Mouse (Mus musculus): ENCODE measurements around the gene Lin9.
"Not testable (repeated sequence)": the region's sequence is repeated elsewhere in the genome, so short reads cannot be mapped to it uniquely, and the experiment has no call there.

Lin9 gene

DNA sequence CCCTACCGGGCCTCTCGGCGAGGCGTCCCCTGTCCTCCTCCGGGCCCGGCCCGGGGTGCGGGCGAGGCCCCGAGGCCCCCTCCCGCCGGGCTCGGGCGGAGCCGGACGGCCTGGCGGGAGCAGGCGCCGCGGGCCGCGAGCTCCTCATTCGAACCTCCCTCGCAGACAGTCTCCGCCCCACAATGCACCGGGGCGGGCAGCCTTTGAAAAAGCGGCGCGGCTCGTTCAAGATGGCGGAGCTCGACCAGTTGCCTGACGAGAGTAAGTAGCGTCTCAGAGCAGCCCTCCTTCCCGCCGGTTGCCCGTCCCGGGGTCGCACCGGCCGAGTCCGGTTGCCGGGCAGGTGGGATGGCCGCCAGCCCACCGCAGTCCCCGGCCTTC is at the start of gene Lin9:
Gene Lin9, plus strand, starts transcription at position 14 of the 381 bp plus-strand sequence.
- DNase-seq = peak; percentile 98

GRCm38 (mm10) chr1:180600578-180600977 is 40.4 kb upstream of the Lin9 start:
- no peak for DNase-seq

- peak; percentile 97 for DNase-seq
These were observed 39.1 kb upstream of the Lin9 start for GRCm38 (mm10) chr1:180601806-180602205.

- DNase-seq = peak; percentile 98
These were observed 36.4 kb upstream of the Lin9 start for GRCm38 (mm10) chr1:180604579-180604978.

DNA sequence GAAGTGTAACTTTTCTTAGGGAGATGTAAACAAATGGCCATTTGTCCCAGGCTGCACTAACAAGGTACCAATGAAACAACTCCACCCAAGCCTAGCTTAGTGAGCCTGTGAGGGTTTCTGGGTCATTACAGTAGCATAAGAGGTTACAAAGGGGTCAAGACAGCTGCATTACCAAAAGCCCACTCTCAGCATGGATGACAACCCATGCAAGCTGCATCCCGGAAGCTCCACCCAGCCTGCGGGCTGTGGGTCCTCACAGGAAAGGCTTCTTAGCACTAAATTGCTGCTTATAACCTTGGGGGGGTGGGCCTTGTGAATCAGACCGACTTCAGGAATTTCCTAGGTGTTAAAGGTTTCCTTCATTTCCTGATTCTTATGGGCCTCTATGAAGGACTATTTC is 34.8 kb upstream of the Lin9 start:
- DNase-seq = no peak

GRCm38 (mm10) chr1:180606796-180607577 is 34.0 kb upstream of the Lin9 start:
- no peak for DNase-seq

GRCm38 (mm10) chr1:180607578-180607879 is 33.4 kb upstream of the Lin9 start:
- no peak for DNase-seq

GRCm38 (mm10) chr1:180611842-180612241 is 29.1 kb upstream of the Lin9 start:
- DNase-seq = not testable (repeated sequence)

GRCm38 (mm10) chr1:180616762-180617161 is 24.2 kb upstream of the Lin9 start:
- no peak for DNase-seq

GRCm38 (mm10) chr1:180622389-180622788 is 18.6 kb upstream of the Lin9 start:
- DNase-seq = peak; percentile 85

- DNase-seq = no peak
These were observed 17.0 kb upstream of the Lin9 start for GRCm38 (mm10) chr1:180623911-180624310.

- peak; percentile 95 for DNase-seq
These were observed 14.8 kb upstream of the Lin9 start for GRCm38 (mm10) chr1:180626141-180626540.

DNA sequence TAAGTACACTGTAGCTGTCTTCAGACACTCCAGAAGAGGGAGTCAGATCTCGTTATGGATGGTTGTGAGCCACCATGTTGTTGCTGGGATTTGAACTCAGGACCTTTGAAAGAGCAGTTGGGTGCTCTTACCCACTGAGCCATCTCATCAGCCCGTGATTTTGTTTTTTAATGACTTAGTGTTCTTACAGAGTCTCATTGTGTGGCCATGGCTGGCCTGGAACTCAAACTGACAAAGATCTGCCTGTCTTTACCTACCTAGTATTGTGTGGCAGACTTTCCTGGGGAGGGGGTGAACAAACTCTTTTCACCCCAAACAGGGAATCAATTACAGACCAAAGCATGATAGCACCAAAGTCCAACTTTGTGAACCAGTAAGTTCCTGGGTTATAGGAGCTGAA is 3.2 kb upstream of the Lin9 start:
- DNase-seq = peak; percentile 74

DNA sequence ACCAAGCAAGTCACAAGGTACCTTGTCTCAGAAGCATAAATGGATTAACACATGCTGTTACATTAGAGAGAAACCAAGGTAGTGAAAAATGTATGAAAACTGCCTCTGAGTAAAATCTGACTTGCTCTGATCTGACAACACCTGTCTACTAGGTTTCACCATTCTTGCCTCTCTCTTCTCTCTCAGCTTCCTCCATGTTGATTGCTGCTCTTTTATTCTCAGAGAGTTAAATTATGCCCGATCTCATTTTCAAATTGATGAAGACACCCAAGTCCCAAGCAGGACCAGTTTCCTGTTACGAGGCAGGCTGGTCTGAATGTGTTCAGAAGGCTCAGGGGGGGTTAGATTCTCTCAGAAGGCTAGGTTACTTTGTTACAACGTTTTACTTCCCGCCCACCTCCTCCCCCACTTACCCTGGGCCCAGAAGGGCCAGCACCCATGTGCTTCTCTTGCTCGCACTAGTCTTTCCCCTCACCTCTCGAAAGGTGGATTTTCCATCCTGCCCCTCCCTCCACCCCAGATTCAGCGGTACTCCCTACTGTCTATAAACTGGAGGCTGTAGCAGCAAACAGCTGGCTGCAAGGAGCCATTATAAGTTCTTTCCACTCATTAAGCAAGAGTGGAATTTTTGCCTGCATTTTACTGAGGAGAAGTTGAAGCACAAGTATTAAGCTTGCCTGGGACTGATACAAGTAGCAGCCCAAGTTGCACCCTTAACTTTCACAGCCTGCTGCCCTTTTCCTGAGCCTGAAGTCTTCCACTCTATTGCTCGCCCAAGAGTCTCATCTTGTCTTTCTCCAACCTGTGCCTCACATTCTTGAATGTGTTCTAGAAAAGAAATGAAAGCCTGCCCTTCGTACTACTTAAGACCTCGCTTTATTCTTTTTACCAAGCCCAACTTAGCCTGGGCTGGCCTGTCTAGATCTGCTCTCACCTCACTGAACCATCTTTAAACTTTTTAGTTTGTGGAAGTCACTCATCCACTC is 1.2 kb upstream of the Lin9 start:
- DNase-seq = peak; percentile 42

DNA sequence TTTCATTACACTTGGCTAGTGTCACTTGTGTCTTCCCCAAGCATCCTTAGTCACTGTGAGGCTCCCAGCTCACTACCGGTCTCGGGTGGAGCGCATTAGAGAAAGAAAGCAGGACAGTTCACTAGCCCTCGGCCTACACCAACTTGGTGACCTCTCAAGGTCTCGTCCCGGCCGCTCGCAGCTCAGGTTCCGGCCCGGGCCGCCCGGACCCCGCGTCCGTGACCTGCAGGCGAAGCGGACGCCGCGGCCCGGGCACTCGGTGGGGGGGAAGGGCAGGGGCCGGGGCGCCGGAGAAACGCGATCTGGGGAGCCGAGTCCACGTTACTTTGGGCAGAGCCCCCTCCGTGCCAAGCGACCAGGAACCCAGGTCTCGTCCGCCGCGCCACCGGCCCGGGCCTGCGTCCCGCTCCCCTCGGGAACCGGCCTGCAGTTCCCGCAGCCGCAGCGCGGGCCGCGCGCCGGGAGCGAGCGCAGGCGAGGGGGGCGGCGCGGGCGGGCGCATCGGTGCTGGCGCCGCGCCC is 285 bp upstream of the Lin9 start:
- DNase-seq = peak; percentile 94

DNA sequence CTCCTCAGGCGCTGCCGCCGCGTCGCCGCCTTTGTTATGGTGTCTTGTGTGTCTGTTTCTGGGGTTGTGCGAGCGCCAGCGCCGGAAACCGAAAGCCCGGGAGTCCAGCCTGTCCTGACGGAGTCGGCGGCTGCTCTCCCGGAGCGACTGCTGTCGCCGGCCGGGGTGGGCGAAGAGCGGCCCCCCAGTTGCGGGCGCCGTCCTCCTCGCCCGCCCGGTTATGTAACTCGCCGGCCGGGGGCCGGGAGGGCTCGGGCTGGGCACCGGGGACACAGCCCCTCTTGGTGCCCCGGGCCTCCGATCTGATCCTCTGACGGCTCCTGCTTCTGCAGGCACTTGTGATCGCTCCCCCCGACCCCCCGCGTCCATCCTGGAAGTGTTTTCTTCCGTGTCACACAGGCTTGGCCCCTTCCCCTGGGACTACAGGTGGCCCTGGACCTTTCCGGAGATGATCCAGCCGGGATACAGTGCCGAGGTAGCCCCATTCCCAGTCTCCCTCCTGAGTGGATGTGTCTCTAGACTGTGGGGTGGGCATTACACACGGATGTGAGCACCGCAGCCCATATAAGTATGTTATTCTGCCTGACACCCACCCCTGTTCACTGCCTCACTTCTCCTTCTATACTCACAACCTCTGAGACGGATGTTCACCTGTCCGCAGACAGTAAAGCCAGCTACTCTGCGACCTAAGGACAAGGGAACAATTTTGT is 723 bp downstream of the Lin9 start:
- no peak for DNase-seq

DNA sequence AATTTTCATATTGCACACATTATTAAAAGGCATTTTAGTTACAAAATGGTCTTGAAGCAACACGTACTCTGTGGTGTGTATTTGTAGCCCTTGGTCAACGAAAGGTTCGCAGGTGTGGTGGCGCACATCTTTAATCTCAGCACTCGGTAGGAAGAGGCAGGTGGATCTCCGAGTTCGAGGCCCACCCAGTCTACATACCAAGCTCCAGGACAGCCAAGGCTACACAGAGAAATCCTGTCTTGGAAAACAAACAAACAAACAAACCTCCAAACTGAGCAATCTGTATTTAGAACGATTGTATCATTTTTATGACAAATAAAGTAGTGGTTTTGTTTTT is 1.2 kb downstream of the Lin9 start:
- no peak for DNase-seq

DNA sequence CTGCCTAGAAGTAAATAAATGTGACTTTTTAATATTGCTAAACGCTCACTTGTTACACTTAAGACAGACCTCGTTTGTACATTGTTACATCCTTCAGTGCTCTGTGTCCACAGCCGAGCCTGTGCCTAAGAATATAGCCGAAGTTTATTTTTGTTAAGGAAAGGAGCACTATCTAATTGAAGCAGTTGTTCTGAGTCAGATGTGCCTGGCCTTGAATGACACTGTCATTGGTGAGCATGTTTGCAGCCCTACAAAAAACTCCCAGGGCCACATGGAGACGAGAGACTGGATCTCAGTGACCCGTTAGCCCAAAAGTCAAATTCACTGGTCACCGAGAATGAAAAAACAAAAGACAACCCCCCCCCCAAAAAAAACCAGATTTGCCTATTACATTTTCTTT is 50.3 kb downstream of the Lin9 start:
- peak; percentile 52 for DNase-seq

DNA sequence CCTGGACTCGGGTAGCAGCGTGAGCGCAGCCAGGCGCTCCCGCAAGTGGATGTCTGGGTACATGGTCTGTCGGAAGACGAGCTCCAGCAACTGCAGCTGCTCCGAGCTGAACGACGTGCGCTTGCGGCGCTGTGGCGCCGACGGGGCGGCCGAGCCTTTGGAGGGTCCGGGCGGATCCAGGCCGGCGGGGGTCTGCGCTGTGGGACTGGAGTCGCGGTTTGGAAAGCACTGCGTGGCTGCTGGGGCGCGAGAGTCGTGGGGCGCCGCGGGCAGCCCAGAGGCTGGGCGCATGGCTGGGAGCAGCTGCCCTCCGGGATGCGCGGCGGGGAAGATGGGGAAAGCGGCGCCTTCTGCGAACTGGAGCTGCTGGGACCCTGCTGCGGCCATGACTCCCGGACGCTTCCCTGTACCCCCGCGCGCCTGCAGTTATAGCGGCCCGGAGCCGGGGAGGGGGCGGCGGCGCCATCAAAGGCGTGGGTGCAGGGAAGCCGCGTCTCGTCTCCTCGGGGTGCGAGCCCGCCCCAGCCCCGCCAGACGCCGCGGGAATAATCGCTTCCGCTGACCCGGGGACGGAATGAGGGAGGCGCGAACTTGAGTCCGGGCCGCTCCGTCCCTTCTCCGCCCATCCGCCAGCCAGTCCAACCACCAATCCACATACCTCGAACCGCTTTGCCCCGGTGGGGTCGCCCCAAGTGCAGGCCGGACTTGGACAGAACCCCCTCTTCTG is 55.8 kb downstream of the Lin9 start, which contains the start of gene Mixl1:
Gene Mixl1, minus strand, starts transcription at position 409 of the 727 bp plus-strand sequence.
- DNase-seq = no peak

- no peak for DNase-seq
These were observed 57.1 kb downstream of the Lin9 start for GRCm38 (mm10) chr1:180698063-180698462.

GRCm38 (mm10) chr1:180703400-180703799 is 62.5 kb downstream of the Lin9 start:
- DNase-seq = no peak

- DNase-seq = peak; percentile 85
These were observed 66.4 kb downstream of the Lin9 start for GRCm38 (mm10) chr1:180707368-180707767.
